Mouse (Mus musculus): ENCODE measurements around the gene Gm10447. TPM values are rescaled to one million over a fixed set of nuclear protein-coding genes. Genes with fewer than 3 reads are reported as not detected.
"Not testable (repeated sequence)": the region's sequence is repeated elsewhere in the genome, so short reads cannot be mapped to it uniquely, and the experiment has no call there.

The Gm10447 gene
- polyA plus RNA-seq, 1 experiment: not detected

DNA sequence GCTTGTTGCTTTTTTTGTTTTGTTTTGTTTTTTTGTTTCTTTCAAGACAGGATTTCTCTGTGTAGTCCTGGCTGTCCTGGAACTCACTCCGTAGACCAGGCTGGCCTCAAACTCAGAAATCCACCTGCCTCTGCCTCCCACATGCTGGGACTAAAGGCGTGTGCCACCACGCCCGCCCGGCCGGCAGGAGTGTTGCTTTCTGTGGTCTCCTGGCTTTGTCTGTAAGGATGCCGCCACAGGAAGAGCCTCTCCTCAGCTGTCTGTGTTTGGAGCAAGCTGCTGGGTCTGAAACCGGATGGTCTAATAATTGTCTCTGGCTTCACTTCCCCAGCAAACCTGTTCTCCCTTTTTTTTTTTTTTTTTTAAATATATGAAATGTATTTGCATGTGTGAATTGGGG lies 21.4 kb downstream of the Gm10447 start:
- TF ChIP-seq POLR2A (IDR thresholded peaks at IDR 0.05; ENCODE audit: borderline replicate concordance, extremely low read depth, insufficient read depth, insufficient read length, poor library complexity, severe bottlenecking) (no peak), CTCF (IDR thresholded peaks at IDR 0.05; ENCODE audit: borderline replicate concordance, extremely low read depth, insufficient read depth, insufficient read length) (no peak)
- DNase-seq (ENCODE audit: low read depth): no peak

DNA sequence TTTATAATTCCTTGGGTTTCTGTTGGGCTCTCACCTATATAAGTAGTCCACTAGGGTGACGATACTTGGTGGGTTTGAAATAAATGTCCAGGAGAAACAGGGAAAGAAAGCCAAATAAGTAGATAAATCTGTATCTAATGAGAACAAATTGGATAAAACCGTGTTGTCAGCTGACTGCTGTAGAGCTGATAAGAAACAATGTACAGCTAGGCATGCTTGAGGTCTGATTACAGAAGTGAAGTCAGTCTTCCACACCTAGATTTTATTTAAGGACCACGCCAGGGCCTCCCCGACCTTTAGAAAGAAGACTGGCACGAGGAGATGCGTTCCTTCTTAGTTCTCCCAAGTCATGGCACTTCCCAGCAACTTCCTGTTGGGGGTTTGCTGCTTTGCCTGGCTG lies 23.9 kb downstream of the Gm10447 start:
- TF ChIP-seq CTCF (IDR thresholded peaks at IDR 0.05; ENCODE audit: borderline replicate concordance, extremely low read depth, insufficient read depth, insufficient read length): no peak
- no peak for TF ChIP-seq POLR2A (IDR thresholded peaks at IDR 0.05; ENCODE audit: borderline replicate concordance, extremely low read depth, insufficient read depth, insufficient read length, poor library complexity, severe bottlenecking)
- DNase-seq (ENCODE audit: low read depth): no peak

DNA sequence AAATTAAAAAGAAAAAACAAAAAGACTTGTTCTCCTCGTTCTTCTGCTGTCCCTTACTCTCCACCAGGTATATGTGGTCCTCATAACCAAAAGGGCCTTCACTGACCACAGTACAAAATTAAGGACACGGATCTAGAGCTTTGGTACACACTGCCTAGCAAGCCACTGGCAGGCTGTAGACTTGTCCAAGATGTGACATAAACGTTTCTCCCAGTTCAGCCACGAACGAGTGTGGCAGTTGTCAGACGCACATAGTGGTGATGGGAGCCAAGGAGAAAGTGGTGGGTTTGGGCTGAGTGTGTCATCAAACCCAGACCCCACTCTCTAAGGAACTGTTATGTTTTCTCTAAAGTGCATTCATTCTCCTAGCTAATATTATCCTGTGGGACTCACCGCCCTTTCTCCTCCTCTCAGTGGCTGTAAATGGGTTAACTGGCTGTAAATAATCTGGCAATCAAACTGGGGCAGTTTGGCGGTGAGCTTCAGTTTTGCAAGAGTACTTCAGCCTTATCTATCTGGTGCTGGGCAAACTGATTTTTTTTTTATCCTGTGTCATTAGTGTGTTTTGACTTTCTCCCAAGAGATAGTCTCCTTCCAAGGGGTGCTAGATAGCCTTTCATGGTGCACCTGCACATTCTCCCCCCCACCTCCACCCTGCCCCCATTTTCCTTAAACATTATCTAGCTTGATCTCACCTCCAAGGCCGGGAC lies 25.4 kb downstream of the Gm10447 start:
- TF ChIP-seq CTCF (IDR thresholded peaks at IDR 0.05; ENCODE audit: borderline replicate concordance, extremely low read depth, insufficient read depth, insufficient read length) (no peak), POLR2A (IDR thresholded peaks at IDR 0.05; ENCODE audit: borderline replicate concordance, extremely low read depth, insufficient read depth, insufficient read length, poor library complexity, severe bottlenecking) (no peak)
- DNase-seq (ENCODE audit: low read depth): no peak

DNA sequence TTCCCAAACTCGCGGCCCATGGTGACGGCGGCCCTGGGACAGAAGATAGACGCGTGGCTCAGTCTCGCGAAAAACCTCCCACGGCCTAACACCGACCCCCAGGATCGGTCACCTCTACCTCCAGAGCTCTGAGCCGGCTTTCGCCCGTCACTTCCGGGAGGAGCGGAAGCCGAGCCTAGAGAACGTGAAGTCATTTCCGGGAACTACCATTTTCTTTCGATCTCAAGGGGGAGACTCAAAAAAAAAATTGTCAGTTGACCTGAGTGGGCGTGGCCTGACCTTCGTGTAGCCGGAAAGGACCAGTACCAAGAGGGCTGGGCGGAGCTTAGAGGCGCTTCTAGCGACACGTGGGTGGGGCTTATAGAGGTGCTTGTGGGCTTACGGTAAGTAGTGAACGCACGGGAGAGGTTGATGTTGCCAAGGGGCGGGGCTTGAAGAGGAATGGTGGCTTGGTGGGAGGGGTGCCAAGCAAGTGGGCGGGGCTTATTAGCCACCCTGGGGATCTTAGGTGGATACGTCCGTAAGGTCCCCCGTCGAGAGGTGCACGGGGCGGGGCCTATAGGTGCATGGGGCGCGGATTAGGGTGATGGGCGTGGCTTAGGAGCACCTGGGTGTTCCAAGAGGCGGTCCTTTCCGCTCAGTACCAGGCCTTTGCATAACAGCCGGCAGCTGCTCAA lies 26.1 kb downstream of the Gm10447 start, which contains the start of the genes Uqcrq and Gdf9:
Uqcrq (minus strand) TSS at position 162 of the 677 bp plus-strand sequence.
Gdf9 (plus strand) TSS at position 354 of the 677 bp plus-strand sequence.
- TF ChIP-seq POLR2A (IDR thresholded peaks at IDR 0.05; ENCODE audit: borderline replicate concordance, extremely low read depth, insufficient read depth, insufficient read length, poor library complexity, severe bottlenecking): peak; percentile 74; the same call in 1 of the 2 replicates
- no peak for TF ChIP-seq CTCF (IDR thresholded peaks at IDR 0.05; ENCODE audit: borderline replicate concordance, extremely low read depth, insufficient read depth, insufficient read length)
- peak; percentile 100 for DNase-seq (ENCODE audit: low read depth)

DNA sequence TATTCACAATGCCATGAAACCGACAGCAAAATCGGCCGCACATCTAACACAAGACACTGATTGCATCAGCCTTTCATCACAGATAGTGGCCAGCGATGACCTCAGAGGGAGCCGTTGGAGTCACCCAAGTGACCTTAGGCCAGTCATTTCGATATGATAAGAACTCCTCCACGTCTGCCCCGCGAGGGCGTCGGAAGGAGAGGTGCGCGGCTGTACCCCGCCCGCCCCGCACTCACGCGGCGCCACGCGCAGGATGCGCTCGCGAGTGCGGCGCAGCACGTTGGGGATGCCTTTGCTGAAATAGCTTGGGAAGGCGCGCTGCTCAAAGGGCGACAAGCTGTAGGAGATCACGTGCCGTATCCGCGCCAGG lies 26.6 kb downstream of the Gm10447 start:
- no peak for TF ChIP-seq CTCF (IDR thresholded peaks at IDR 0.05; ENCODE audit: borderline replicate concordance, extremely low read depth, insufficient read depth, insufficient read length)
- no peak for TF ChIP-seq POLR2A (IDR thresholded peaks at IDR 0.05; ENCODE audit: borderline replicate concordance, extremely low read depth, insufficient read depth, insufficient read length, poor library complexity, severe bottlenecking)

DNA sequence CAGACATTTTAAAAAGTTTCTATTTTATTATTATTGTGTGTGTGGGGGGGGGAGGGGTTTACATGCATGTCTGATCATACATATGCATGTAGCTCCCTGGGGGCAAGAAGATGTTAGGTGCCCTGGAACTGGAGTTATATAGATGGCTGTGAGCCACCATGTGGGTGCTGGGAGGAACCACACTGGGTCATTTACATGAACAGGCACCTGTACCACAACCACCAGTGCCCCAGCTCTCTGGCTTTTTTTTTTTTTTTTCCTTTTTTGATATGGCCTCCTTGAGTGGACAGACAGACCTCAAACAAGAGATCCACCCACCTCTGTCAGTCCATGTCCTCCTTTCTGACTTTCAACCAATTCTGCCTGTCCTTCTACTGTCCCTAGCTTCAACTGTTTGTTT lies 27.7 kb downstream of the Gm10447 start:
- no peak for DNase-seq (ENCODE audit: low read depth)
- TF ChIP-seq CTCF (IDR thresholded peaks at IDR 0.05; ENCODE audit: borderline replicate concordance, extremely low read depth, insufficient read depth, insufficient read length) (no peak), POLR2A (IDR thresholded peaks at IDR 0.05; ENCODE audit: borderline replicate concordance, extremely low read depth, insufficient read depth, insufficient read length, poor library complexity, severe bottlenecking) (no peak)

More for the DNA sequence above, 26.6 kb downstream of the Gm10447 start:
- DNase-seq (ENCODE audit: low read depth): no peak

DNA sequence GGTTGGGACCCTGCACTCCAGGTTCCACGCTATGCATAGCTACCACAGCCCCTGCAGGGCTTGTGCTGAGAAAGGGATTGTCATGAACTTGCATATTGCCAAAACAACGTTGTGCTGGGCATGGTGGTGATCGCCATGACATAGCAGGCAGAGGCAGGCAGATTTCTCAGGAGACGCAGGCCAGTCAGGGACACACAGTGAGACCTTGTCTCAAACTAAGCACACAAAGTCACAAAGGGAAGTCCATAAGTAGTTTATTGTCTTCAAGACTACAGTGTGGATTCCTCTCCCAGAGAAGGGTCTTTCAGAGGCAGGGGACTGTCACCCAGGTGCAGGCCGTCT lies 28.2 kb downstream of the Gm10447 start:
- TF ChIP-seq CTCF (IDR thresholded peaks at IDR 0.05; ENCODE audit: borderline replicate concordance, extremely low read depth, insufficient read depth, insufficient read length): no peak
- no peak for TF ChIP-seq POLR2A (IDR thresholded peaks at IDR 0.05; ENCODE audit: borderline replicate concordance, extremely low read depth, insufficient read depth, insufficient read length, poor library complexity, severe bottlenecking)
- DNase-seq (ENCODE audit: low read depth): no peak

DNA sequence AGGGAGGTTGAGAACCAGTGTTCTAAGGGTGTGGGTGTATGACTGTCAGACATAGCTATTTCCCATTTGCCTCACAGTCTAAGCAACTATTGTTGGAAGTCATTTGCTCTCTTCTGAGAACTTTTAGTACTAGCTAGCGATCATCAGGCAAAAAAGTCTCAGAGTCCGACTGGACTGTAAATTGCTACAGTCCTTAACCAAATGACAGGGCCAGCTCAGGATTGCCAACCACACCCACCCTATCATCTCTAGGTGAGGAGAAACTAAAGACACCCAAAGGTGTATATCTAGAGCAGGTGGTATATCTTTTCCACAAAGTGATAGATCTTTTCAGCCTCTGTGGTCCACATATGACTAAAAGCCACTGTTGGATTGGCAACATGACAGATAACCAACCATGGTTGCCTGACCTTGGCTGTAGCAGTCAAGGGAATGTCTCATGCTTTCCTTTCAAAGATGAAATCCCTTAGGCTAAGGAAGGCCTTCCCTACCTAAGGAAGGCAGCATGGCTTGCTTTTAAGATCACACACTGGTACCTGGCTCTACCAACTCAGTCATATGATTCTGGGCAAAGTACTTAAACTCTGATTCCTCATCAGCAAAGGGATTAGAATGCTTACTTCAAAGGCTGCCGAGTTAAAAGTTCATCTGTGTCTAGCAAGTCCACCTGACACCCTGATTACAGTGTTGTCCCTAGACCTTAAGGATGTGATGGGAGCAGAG lies 28.8 kb downstream of the Gm10447 start:
- no peak for TF ChIP-seq CTCF (IDR thresholded peaks at IDR 0.05; ENCODE audit: borderline replicate concordance, extremely low read depth, insufficient read depth, insufficient read length)
- no peak for TF ChIP-seq POLR2A (IDR thresholded peaks at IDR 0.05; ENCODE audit: borderline replicate concordance, extremely low read depth, insufficient read depth, insufficient read length, poor library complexity, severe bottlenecking)

DNA sequence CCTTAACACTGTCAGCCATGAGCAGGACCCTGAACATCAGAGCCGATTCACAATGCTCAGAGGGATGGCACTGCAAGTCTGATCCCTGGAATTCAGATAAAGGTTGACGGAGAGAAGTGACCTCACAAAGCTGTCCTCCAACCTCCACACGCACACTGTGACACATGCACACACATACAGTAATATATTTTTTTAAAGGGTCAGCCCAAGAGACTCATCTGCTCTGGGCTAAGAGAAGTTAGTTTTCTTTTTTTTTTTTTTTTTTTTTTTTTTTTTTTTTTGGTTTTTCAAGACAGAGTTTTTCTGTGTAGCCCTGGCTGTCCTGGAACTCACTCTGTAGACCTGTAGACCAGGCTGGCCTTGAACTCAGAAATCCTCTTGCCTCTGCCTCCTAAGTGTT lies 30.0 kb downstream of the Gm10447 start:
- not testable (repeated sequence) for DNase-seq (ENCODE audit: low read depth)

More for the DNA sequence above, 28.8 kb downstream of the Gm10447 start:
- DNase-seq (ENCODE audit: low read depth): no peak

DNA sequence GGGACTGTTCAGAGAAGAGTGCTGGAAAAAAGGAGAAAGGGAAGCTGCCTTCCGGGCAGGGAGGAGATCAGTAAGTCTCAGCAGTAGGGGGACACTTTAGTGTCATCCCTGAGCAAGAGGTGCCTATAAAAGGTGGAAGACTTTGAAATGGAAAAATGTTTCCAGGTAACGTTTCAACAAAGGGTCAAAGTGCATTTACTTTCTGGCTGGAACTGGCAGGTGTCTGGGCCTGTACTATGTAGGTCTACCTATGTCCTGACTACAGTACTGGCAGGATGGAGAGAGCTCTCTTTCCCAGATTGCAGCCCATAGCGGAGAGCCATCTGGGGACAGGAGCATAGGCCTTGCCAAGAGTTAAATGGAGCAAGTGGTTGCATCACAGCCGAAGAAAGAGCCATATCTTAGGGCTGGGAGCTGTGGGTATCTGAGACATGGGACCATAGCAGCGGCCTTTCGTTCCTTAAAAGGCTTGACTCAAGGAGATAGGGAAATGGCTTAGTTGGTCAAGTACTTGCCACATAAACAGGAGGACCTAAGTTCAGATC lies 31.1 kb downstream of the Gm10447 start:
- TF ChIP-seq CTCF (IDR thresholded peaks at IDR 0.05; ENCODE audit: borderline replicate concordance, extremely low read depth, insufficient read depth, insufficient read length) (no peak), POLR2A (IDR thresholded peaks at IDR 0.05; ENCODE audit: borderline replicate concordance, extremely low read depth, insufficient read depth, insufficient read length, poor library complexity, severe bottlenecking) (no peak)
- no peak for DNase-seq (ENCODE audit: low read depth)

DNA sequence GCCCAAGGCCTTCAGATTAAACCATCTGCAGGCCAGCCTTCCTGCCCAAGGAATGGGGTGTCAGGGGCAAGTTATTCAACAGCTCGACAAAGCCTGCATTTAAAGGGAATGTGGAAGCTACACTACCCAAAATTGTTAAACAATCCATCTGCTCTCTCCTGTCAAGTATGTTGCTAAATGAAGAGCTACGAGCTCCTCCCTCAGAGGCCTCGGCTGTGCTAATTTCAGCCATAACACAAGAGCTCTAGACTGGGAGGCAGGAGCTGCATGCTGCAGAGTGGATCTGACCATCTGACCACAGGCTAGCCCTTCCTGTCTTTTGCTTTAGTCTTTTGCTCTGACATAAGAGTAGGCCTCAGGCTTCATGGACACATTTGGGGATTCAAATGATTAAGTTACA lies 31.7 kb downstream of the Gm10447 start:
- DNase-seq (ENCODE audit: low read depth): no peak

More for the DNA sequence above, 31.7 kb downstream of the Gm10447 start:
- TF ChIP-seq CTCF (IDR thresholded peaks at IDR 0.05; ENCODE audit: borderline replicate concordance, extremely low read depth, insufficient read depth, insufficient read length): no peak
- TF ChIP-seq POLR2A (IDR thresholded peaks at IDR 0.05; ENCODE audit: borderline replicate concordance, extremely low read depth, insufficient read depth, insufficient read length, poor library complexity, severe bottlenecking): no peak
